Mouse (Mus musculus) midbrain, embryonic 10.5 days (tissue): Measurements from ENCODE around the gene Micall2. TPM values are rescaled to one million over a fixed set of nuclear protein-coding genes. Genes with fewer than 3 reads are reported as not detected.
A peak's percentile ranks its signal among the peaks of the same experiment; 100 is the strongest.

Experiments
- DNase-seq: peaks from one replicate; pipeline ENCODE4 v3.0.0-alpha.2; 2017; ENCODE audit warnings: low spot score
- H3K27ac ChIP-seq: fragments of 300-500 bp; sonication (generic); replicated peaks from 2 replicates; pipeline ENCODE4 v1.5.1; 2016; ENCODE audit warnings: mild to moderate bottlenecking
- H3K27me3 ChIP-seq: fragments of 300-500 bp; sonication (generic); 2 replicates; pipeline ENCODE4 v1.6.1; 2016; ENCODE audit warnings: low read depth, mild to moderate bottlenecking; ENCODE audit not compliant: poor library complexity, severe bottlenecking
- H3K36me3 ChIP-seq: fragments of 300-500 bp; sonication (generic); 2 replicates; pipeline ENCODE4 v1.6.1; 2016; ENCODE audit warnings: mild to moderate bottlenecking, moderate library complexity
- H3K4me1 ChIP-seq: fragments of 300-500 bp; sonication (generic); 2 replicates; pipeline ENCODE4 v1.6.1; 2016
- H3K4me3 ChIP-seq: fragments of 300-500 bp; sonication (generic); 2 replicates; pipeline ENCODE4 v1.5.1; 2016; ENCODE audit warnings: mild to moderate bottlenecking, moderate library complexity
- H3K9me3 ChIP-seq: fragments of 300-500 bp; sonication (generic); replicated peaks from 2 replicates; pipeline ENCODE4 v1.6.1; 2016; ENCODE audit warnings: mild to moderate bottlenecking
- WGBS: fragments of 180-500 bp; shearing (Covaris S2); methylation state at CpG from one replicate; pipeline ENCODE4 v1.1.7; 2016; 5-methylcytosine and 5-hydroxymethylcytosine counted together
- polyA plus RNA-seq: library from polyadenylated mRNA; unstranded; fragments of >200 nt; fragmentation: Nextera tagmentation; extraction: Ambion mirVana; gene quantifications from 2 replicates; pipeline ENCODE4 v1.2.1, GENCODE M21; 2016

The Micall2 gene
- polyA plus RNA-seq = 5.7 and 7.8 TPM in 2 replicates

- peak within 1 kb of the TSS; percentile 68 for H3K4me3 ChIP-seq
- H3K27ac ChIP-seq = peak within 1 kb of the TSS; percentile 78
- no peaks in the 10 kb centered on the region for H3K36me3 ChIP-seq
- H3K9me3 ChIP-seq = no peaks in the 10 kb centered on the region
- peaks cover 38% of the 10 kb centered on the region for H3K27me3 ChIP-seq
- peak; percentile 97 for DNase-seq
- peaks cover 39% of the 10 kb centered on the region for H3K4me1 ChIP-seq
- WGBS = 5% methylated on average over 50 of the region's 50 CpGs
These were observed at the start of gene Micall2 for GRCm38 (mm10) chr5:139735677-139736503. Gene Micall2 (minus strand): TSS chr5:139736336.

GRCm38 (mm10) chr5:139781406-139781805 lies 45.3 kb upstream of the Micall2 start:
- H3K4me1 ChIP-seq = no peaks in the 10 kb centered on the region
- H3K9me3 ChIP-seq = no peaks in the 10 kb centered on the region
- H3K27me3 ChIP-seq = no peaks in the 10 kb centered on the region
- 87% methylated on average over 8 of the region's 8 CpGs for WGBS
- DNase-seq = no peak
- no peak overlapping the region for H3K4me3 ChIP-seq
- no peaks in the 10 kb centered on the region for H3K36me3 ChIP-seq
- no peak overlapping the region for H3K27ac ChIP-seq

GRCm38 (mm10) chr5:139776966-139777365 lies 40.8 kb upstream of the Micall2 start:
- peaks cover 13% of the 10 kb centered on the region for H3K4me1 ChIP-seq
- 83% methylated on average over 5 of the region's 5 CpGs for WGBS
- no peak overlapping the region for H3K4me3 ChIP-seq
- no peak for DNase-seq
- no peaks in the 10 kb centered on the region for H3K27me3 ChIP-seq
- H3K27ac ChIP-seq = no peak overlapping the region
- H3K9me3 ChIP-seq = no peaks in the 10 kb centered on the region
- H3K36me3 ChIP-seq = peaks cover 23% of the 10 kb centered on the region

- DNase-seq = peak; percentile 92
- Histone ChIP-seq H3K9me3 (no peaks in the 10 kb centered on the region), H3K27ac (peak within 1 kb of the TSS; percentile 83), H3K4me1 (peaks cover 13% of the 10 kb centered on the region), H3K4me3 (peak within 1 kb of the TSS; percentile 100), H3K27me3 (no peaks in the 10 kb centered on the region), H3K36me3 (peaks cover 39% of the 10 kb centered on the region)
- WGBS = under 1% methylated on average over 55 of the region's 55 CpGs
These were observed 39.2 kb upstream of the Micall2 start, which contains the start of gene Ints1 for GRCm38 (mm10) chr5:139775216-139775926. Gene Ints1 (minus strand): TSS chr5:139775674.

- no peak for DNase-seq
- Histone ChIP-seq H3K9me3 (no peaks in the 10 kb centered on the region), H3K36me3 (peaks cover 100% of the 10 kb centered on the region), H3K27ac (no peak overlapping the region), H3K27me3 (no peaks in the 10 kb centered on the region), H3K4me3 (no peak overlapping the region), H3K4me1 (no peaks in the 10 kb centered on the region)
- WGBS = 94% methylated on average over 8 of the region's 8 CpGs
These were observed 32.1 kb upstream of the Micall2 start for GRCm38 (mm10) chr5:139768216-139768615.

- no peaks in the 10 kb centered on the region for H3K27me3 ChIP-seq
- H3K4me1 ChIP-seq = no peaks in the 10 kb centered on the region
- H3K27ac ChIP-seq = no peak overlapping the region
- H3K4me3 ChIP-seq = no peak overlapping the region
- DNase-seq = no peak
- WGBS = 73% methylated on average over 11 of the region's 11 CpGs
- H3K9me3 ChIP-seq = no peaks in the 10 kb centered on the region
- peaks cover 100% of the 10 kb centered on the region for H3K36me3 ChIP-seq
These were observed 28.2 kb upstream of the Micall2 start for GRCm38 (mm10) chr5:139764296-139764695.

GRCm38 (mm10) chr5:139758096-139758495 lies 22.0 kb upstream of the Micall2 start:
- peaks cover 100% of the 10 kb centered on the region for H3K36me3 ChIP-seq
- no peaks in the 10 kb centered on the region for H3K9me3 ChIP-seq
- H3K4me1 ChIP-seq = no peaks in the 10 kb centered on the region
- WGBS = 91% methylated on average over 16 of the region's 16 CpGs
- no peak for DNase-seq
- no peak overlapping the region for H3K4me3 ChIP-seq
- H3K27ac ChIP-seq = no peak overlapping the region
- no peaks in the 10 kb centered on the region for H3K27me3 ChIP-seq

GRCm38 (mm10) chr5:139756586-139756985 lies 20.4 kb upstream of the Micall2 start:
- WGBS = 97% methylated on average over 2 of the region's 2 CpGs
- H3K36me3 ChIP-seq = peaks cover 100% of the 10 kb centered on the region
- no peaks in the 10 kb centered on the region for H3K9me3 ChIP-seq

GRCm38 (mm10) chr5:139756135-139756534 lies 20.0 kb upstream of the Micall2 start:
- Histone ChIP-seq H3K9me3 (no peaks in the 10 kb centered on the region), H3K27ac (no peak overlapping the region), H3K36me3 (peaks cover 100% of the 10 kb centered on the region), H3K4me1 (no peaks in the 10 kb centered on the region), H3K27me3 (no peaks in the 10 kb centered on the region), H3K4me3 (no peak overlapping the region)
- WGBS = 91% methylated on average over 12 of the region's 12 CpGs
- no peak for DNase-seq

More at GRCm38 (mm10) chr5:139756586-139756985, 20.4 kb upstream of the Micall2 start:
- no peaks in the 10 kb centered on the region for H3K4me1 ChIP-seq
- H3K27ac ChIP-seq = no peak overlapping the region
- no peaks in the 10 kb centered on the region for H3K27me3 ChIP-seq
- no peak overlapping the region for H3K4me3 ChIP-seq
- no peak for DNase-seq

GRCm38 (mm10) chr5:139754753-139755152 lies 18.6 kb upstream of the Micall2 start:
- Histone ChIP-seq H3K36me3 (peaks cover 97% of the 10 kb centered on the region), H3K9me3 (no peaks in the 10 kb centered on the region), H3K4me3 (no peak overlapping the region), H3K4me1 (no peaks in the 10 kb centered on the region), H3K27me3 (no peaks in the 10 kb centered on the region), H3K27ac (no peak overlapping the region)
- WGBS = 39% methylated on average over 12 of the region's 12 CpGs
- DNase-seq = peak; percentile 63

GRCm38 (mm10) chr5:139750535-139750934 lies 14.4 kb upstream of the Micall2 start:
- Histone ChIP-seq H3K4me1 (no peaks in the 10 kb centered on the region), H3K27me3 (no peaks in the 10 kb centered on the region), H3K27ac (no peak overlapping the region), H3K36me3 (peaks cover 58% of the 10 kb centered on the region), H3K9me3 (no peaks in the 10 kb centered on the region), H3K4me3 (no peak overlapping the region)
- peak; percentile 75 for DNase-seq

GRCm38 (mm10) chr5:139749413-139750125 lies 13.4 kb upstream of the Micall2 start:
- Histone ChIP-seq H3K9me3 (no peaks in the 10 kb centered on the region), H3K27ac (no peak overlapping the region), H3K4me3 (no peak overlapping the region), H3K4me1 (no peaks in the 10 kb centered on the region), H3K36me3 (peaks cover 49% of the 10 kb centered on the region), H3K27me3 (no peaks in the 10 kb centered on the region)
- DNase-seq = no peak
- WGBS = 87% methylated on average over 16 of the region's 16 CpGs
